Mouse (Mus musculus) neural tube, embryonic 12.5 days (tissue): ENCODE measurements around the gene Crebrf. TPM values are rescaled to one million over a fixed set of nuclear protein-coding genes. Genes with fewer than 3 reads are reported as not detected.

Experiments
- ATAC-seq: fragments of 200-750 bp; cut with Nextera tagmentation; 2 replicates; pipeline ENCODE4 v1.8.0; 2017; ENCODE audit warnings: low read depth, mild to moderate bottlenecking, moderate TSS enrichment, moderate library complexity; ENCODE audit not compliant: low FRiP score
- H3K27ac ChIP-seq: fragments of 300-500 bp; sonication (generic); 2 replicates; pipeline ENCODE4 v1.5.1; 2016
- H3K27me3 ChIP-seq: fragments of 300-500 bp; sonication (generic); replicated peaks from 2 replicates; pipeline ENCODE4 v1.6.1; 2016; ENCODE audit warnings: mild to moderate bottlenecking
- H3K36me3 ChIP-seq: fragments of 300-500 bp; sonication (generic); 2 replicates; pipeline ENCODE4 v1.6.1; 2016; ENCODE audit warnings: mild to moderate bottlenecking
- H3K4me1 ChIP-seq: fragments of 300-500 bp; sonication (generic); 2 replicates; pipeline ENCODE4 v1.6.1; 2016
- H3K4me2 ChIP-seq: fragments of 300-500 bp; sonication (generic); replicated peaks from 2 replicates; pipeline ENCODE4 v1.6.1; 2016; ENCODE audit warnings: mild to moderate bottlenecking
- H3K4me3 ChIP-seq: fragments of 300-500 bp; sonication (generic); 2 replicates; pipeline ENCODE4 v1.5.1; 2016
- H3K9ac ChIP-seq: fragments of 300-500 bp; sonication (generic); 2 replicates; pipeline ENCODE4 v1.6.1; 2016; ENCODE audit warnings: mild to moderate bottlenecking
- H3K9me3 ChIP-seq: fragments of 300-500 bp; sonication (generic); 2 replicates; pipeline ENCODE4 v1.6.1; 2016; ENCODE audit warnings: mild to moderate bottlenecking
- WGBS: fragments of 180-500 bp; shearing (Covaris S2); methylation state at CpG from one replicate; pipeline ENCODE4 v1.1.7; 2016; 5-methylcytosine and 5-hydroxymethylcytosine counted together
- polyA plus RNA-seq: library from polyadenylated mRNA; unstranded; fragments of >200 nt; fragmentation: Nextera tagmentation; extraction: Ambion mirVana; gene quantifications from 2 replicates; pipeline ENCODE4 v1.2.1, GENCODE M21; 2016

Gene Crebrf
- polyA plus RNA-seq, 1 experiment from 2014 or later, result 5.0 TPM

DNA sequence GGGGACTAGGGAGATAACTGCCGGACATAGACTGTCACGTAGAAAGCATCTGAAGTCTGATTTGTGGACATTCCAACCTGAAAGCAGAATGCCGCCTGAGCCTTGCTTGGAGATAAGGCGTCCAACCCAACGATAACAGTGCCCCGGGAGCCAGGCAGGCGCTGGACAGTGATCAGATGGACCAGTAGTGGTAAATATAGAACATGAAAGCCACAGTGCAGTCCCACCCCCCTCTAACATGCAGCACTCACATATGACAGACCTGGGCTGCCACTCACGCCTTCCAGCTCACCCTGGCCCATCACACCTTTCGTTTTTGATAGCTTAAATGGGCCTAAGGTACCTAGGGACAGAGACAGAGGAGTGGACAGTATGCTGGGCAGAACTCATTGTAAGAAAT, 98.0 kb downstream of the Crebrf start:
- Histone ChIP-seq H3K9ac (no peak overlapping the region), H3K36me3 (no peaks in the 10 kb centered on the region), H3K4me3 (no peak overlapping the region), H3K4me1 (no peaks in the 10 kb centered on the region), H3K9me3 (no peaks in the 10 kb centered on the region), H3K27me3 (no peaks in the 10 kb centered on the region), H3K27ac (no peak overlapping the region), H3K4me2 (no peak overlapping the region)
- 81% methylated on average over 9 of the region's 9 CpGs for WGBS
- no peak for ATAC-seq

DNA sequence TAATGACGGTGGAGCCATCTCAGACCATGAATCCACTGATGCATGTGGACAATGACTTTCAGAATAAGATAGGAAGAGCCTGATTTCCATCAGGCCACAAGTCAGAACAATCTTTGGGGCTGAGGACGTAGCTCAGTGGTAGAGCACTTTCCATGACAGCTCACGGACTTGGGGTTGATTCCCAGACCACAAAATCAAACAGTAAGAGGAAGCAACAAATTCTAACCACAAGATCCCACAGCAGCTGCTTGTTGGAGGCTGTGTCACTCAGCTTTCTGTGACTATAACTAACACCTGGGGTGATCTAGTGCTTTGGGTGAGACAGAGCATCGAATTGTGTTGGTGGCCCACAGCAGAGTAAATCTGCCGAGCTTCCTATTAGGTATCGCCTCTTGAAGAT, 101.4 kb downstream of the Crebrf start:
- no peaks in the 10 kb centered on the region for H3K36me3 ChIP-seq
- no peak overlapping the region for H3K4me3 ChIP-seq
- H3K4me1 ChIP-seq, result no peaks in the 10 kb centered on the region
- H3K9ac ChIP-seq, result no peak overlapping the region
- no peak for ATAC-seq
- no peak overlapping the region for H3K27ac ChIP-seq
- H3K4me2 ChIP-seq, result no peak overlapping the region
- 82% methylated on average over 6 of the region's 6 CpGs for WGBS
- H3K9me3 ChIP-seq, result no peaks in the 10 kb centered on the region
- H3K27me3 ChIP-seq, result no peaks in the 10 kb centered on the region

DNA sequence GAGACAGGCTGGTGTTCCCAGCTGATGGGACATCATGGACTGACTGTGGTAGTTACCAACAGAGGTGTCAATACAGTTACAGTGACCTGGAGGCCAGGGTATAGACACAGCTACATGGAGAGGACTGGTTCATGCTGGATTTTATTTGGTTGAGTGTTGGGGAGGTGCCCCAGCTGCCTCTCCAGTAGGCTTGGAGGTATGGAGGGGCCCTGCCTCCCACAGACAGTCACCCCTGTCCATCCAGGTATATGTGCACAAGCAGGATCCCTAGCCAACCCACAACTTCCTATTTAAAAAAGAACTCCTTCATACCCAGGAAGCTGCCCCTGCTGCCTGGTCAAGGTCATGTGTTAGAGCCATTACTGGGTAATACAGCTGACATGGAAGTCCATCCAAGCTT, 102.3 kb downstream of the Crebrf start:
- no peak overlapping the region for H3K4me2 ChIP-seq
- no peaks in the 10 kb centered on the region for H3K9me3 ChIP-seq
- H3K27ac ChIP-seq, result no peak overlapping the region
- H3K4me1 ChIP-seq, result no peaks in the 10 kb centered on the region
- no peaks in the 10 kb centered on the region for H3K27me3 ChIP-seq
- no peak for ATAC-seq
- no peak overlapping the region for H3K4me3 ChIP-seq
- no peak overlapping the region for H3K9ac ChIP-seq
- no peaks in the 10 kb centered on the region for H3K36me3 ChIP-seq

DNA sequence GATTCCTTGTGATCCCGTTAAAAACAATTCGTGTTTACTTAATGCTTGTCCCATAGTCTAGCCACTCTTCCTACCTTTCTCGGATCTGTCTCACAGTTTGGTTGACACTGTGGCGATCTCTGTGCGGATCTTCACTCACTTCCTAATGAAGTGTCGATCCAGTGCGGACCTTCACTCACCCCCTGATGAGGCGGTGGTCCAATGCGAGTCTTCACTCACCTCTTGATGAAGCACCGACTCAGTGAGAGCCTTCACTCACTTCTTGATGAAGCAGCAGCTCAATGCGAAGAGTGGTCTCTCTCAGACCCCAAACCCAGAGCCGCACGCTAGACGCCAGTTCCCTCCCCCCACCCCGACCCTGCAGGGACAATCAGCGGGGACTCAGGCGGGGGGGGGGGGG, 110.7 kb downstream of the Crebrf start:
- Histone ChIP-seq H3K4me2 (no peak overlapping the region), H3K27ac (no peak overlapping the region), H3K9ac (no peak overlapping the region), H3K4me3 (no peak overlapping the region), H3K9me3 (no peaks in the 10 kb centered on the region), H3K4me1 (no peaks in the 10 kb centered on the region), H3K27me3 (no peaks in the 10 kb centered on the region), H3K36me3 (no peaks in the 10 kb centered on the region)
- ATAC-seq, result no peak
- 83% methylated on average over 15 of the region's 17 CpGs for WGBS

Other genes starting within 250 kb of the Crebrf start
- 85.1 and 86.8 TPM in 2 replicates for gene Ergic1, start 154.2 kb upstream of the Crebrf start, polyA plus RNA-seq
- gene Dusp1, start 153.5 kb upstream of the Crebrf start, polyA plus RNA-seq, result 33.6 and 36.8 TPM in 2 replicates
- 109 and 112 TPM in 2 replicates for gene Atp6v0e, start 52.4 kb upstream of the Crebrf start, polyA plus RNA-seq
- gene Bnip1, start 65.4 kb downstream of the Crebrf start, polyA plus RNA-seq, result 48.5 and 49.4 TPM in 2 replicates
- 0.22 TPM in 1 of 2 replicates, not detected in the other for gene Nkx2-5, start 129.4 kb downstream of the Crebrf start, polyA plus RNA-seq
- 6.0 and 7.0 TPM in 2 replicates for gene Kifc5b, start 201.4 kb downstream of the Crebrf start, polyA plus RNA-seq
- gene Phf1, start 217.4 kb downstream of the Crebrf start, polyA plus RNA-seq, result 14.5 and 15.9 TPM in 2 replicates
- gene Cuta, start 223.9 kb downstream of the Crebrf start, polyA plus RNA-seq, result 151 and 153 TPM in 2 replicates
- gene Syngap1, start 225.6 kb downstream of the Crebrf start, polyA plus RNA-seq, result 2.6 and 3.5 TPM in 2 replicates